Mouse (Mus musculus): ENCODE results near the gene Gjb1. TPM values are rescaled to one million over a fixed set of nuclear protein-coding genes. Genes with fewer than 3 reads are reported as not detected.
A peak's percentile ranks its signal among the peaks of the same experiment; 100 is the strongest.
"Not testable (repeated sequence)": the region's sequence is repeated elsewhere in the genome, so short reads cannot be mapped to it uniquely, and the experiment has no call there.

The Gjb1 gene
- not detected in 2 replicates for total RNA-seq (2015; ENCODE audit: low replicate concordance)
- not detected in 2 replicates for total RNA-seq (2017; ENCODE audit: low replicate concordance)

DNA sequence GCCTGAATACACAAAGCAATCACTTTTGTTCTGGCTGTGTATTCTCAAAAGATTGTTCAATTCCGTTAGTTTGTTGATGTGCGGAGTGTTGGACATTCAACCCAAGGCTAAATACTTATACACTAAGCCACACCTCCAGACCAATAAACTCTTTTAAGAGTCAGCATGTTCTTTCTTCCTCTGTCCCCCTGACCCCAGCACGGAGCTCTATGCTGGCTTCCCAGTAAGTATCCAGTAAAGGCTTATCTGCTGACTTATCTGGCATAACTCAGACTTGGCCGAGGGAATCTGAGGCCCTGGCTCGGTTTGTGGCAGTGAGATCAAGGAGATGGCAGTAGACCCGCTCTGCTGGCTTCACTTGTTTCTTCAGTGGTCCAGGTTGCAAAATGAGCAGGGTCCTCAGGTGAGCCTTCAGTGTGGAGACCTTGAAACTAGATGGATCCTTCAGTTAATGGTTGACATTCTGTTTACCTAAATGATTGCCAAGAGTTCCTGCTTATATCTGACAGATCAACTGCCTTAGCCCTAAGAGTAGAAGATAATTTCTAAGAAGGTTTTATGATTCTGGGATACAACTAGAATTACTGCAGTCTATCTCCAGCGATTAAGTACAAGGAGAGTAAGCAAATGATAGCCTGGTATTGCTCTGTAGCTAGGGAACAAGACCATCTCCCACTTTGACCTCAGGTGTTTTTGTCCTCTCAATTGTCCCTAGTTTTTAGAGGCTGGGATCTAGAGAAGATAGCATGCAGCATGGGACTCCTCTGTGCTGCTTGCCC lies at the start of gene Gjb1:
Gjb1 (plus strand) TSS at position 189 of the 779 bp plus-strand sequence.
- ATAC-seq (replicated peaks; ENCODE audit: low FRiP score, poor library complexity, severe bottlenecking): no peak

- peak; percentile 45; the same call in 1 of the 2 replicates for ATAC-seq (replicated peaks; ENCODE audit: low FRiP score, poor library complexity, severe bottlenecking)
These were observed 46.7 kb upstream of the Gjb1 start for GRCm38 (mm10) chrX:101329372-101330028.

- peak; percentile 10 for ATAC-seq (replicated peaks; ENCODE audit: low FRiP score, poor library complexity, severe bottlenecking)
These were observed 44.2 kb upstream of the Gjb1 start for GRCm38 (mm10) chrX:101332031-101332374.

- ATAC-seq (replicated peaks; ENCODE audit: low FRiP score, poor library complexity, severe bottlenecking): peak; percentile 98
These were observed 43.6 kb upstream of the Gjb1 start for GRCm38 (mm10) chrX:101332375-101333211.

DNA sequence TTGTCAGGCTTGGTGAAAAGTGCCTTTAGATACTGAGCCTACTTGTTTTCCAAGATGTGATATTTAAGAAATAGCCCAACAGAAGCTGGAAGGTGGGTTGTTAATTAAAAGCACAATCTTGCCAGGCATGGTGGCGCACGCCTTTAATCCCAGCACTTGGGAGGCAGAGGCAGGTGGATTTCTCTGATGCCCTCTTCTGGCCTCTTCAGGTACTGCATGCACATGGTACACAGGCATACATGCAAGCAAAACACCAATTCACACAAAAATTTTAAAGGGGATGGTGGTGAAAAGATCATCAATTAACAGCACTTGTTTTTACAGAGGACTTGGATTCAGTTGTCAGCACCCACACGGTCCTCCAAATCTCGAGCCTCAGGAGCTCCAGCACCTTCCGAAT lies 41.6 kb upstream of the Gjb1 start:
- no peak for ATAC-seq (replicated peaks; ENCODE audit: low FRiP score, poor library complexity, severe bottlenecking)

DNA sequence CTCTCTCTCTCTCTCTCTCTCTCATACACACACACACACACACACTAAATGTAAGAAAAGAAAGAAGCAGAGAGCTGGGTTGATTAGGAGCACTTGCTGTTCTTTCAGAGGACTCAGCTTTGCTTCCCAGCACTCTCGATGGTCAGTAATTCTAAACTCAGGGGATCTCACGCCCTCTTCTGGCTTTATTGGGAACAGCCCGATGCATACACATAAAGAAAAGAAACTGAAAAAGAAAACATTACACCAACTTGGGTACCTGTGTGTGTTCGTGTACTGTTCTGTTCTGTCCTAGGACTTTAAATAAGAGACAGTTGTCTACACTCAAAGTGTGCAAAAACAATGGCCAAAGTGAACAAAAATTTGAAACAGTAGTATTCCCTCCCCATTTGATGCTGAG lies 37.5 kb upstream of the Gjb1 start:
- no peak for ATAC-seq (replicated peaks; ENCODE audit: low FRiP score, poor library complexity, severe bottlenecking)

- not testable (repeated sequence) for ATAC-seq (replicated peaks; ENCODE audit: low FRiP score, poor library complexity, severe bottlenecking)
These were observed 33.3 kb upstream of the Gjb1 start for GRCm38 (mm10) chrX:101342837-101343236.

GRCm38 (mm10) chrX:101345456-101345855 lies 30.7 kb upstream of the Gjb1 start:
- ATAC-seq (replicated peaks; ENCODE audit: low FRiP score, poor library complexity, severe bottlenecking): no peak

GRCm38 (mm10) chrX:101346475-101346874 lies 29.7 kb upstream of the Gjb1 start:
- ATAC-seq (replicated peaks; ENCODE audit: low FRiP score, poor library complexity, severe bottlenecking): no peak

DNA sequence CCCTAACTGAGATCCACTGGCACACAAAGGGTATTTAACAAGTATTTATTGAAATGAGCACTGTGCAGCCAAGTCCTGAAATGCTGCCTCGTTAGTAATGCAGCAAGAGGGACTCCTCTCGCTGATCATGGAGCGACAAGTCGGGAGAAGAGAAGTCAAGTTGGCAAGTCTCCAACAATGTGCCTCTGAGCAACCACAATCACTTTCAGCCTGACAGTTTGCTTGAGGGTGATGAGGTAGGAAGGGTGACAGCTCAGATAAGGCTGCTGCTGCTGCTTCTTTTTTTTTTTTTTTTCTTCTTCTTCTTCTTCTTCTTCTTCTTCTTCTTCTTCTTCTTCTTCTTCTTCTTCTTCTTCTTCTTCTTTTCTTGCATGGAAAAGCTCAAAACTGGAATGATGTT lies 25.0 kb upstream of the Gjb1 start:
- ATAC-seq (replicated peaks; ENCODE audit: low FRiP score, poor library complexity, severe bottlenecking): no peak

DNA sequence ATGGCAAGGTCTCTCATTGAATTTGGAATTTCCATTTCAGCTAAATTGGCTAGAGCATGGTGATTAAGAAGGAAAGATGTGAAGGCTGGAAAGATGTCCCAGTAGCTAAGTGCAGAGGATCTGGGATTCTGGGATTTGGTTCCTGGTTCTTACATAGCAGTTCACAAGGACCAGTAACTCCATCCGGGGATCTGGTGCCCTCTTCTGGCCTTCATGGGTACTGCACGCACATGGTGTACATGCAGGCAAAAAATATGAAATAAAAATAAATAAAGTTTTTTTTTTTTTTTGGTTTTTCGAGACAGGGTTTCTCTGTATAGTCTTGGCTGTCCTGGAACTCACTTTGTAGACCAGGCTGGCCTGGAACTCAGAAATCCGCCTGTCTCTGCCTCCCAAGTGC lies 17.3 kb upstream of the Gjb1 start:
- ATAC-seq (replicated peaks; ENCODE audit: low FRiP score, poor library complexity, severe bottlenecking): not testable (repeated sequence)

GRCm38 (mm10) chrX:101369001-101369400 lies 7.2 kb upstream of the Gjb1 start:
- no peak for ATAC-seq (replicated peaks; ENCODE audit: low FRiP score, poor library complexity, severe bottlenecking)

DNA sequence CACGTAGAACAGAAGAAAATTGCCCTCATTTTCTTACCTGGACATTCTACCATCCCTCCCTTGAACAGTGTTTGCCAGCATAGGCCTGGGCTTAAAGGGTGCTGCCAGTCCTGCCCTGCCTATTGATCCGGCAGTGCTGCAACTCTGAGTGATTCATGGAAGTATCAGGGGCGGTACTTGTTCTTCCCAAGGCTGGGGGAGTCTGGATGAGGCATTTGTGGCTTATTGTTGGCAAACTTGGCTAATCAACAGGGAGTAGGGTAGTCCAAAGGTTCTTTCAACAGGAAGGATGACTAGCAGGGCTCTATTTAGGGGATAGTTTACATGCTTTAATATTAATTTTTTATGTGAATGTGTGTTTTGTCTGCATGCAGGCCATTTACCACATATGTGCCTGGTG lies 5.6 kb upstream of the Gjb1 start:
- ATAC-seq (replicated peaks; ENCODE audit: low FRiP score, poor library complexity, severe bottlenecking): no peak

- no peak for ATAC-seq (replicated peaks; ENCODE audit: low FRiP score, poor library complexity, severe bottlenecking)
These were observed 3.2 kb upstream of the Gjb1 start for GRCm38 (mm10) chrX:101372946-101373345.

DNA sequence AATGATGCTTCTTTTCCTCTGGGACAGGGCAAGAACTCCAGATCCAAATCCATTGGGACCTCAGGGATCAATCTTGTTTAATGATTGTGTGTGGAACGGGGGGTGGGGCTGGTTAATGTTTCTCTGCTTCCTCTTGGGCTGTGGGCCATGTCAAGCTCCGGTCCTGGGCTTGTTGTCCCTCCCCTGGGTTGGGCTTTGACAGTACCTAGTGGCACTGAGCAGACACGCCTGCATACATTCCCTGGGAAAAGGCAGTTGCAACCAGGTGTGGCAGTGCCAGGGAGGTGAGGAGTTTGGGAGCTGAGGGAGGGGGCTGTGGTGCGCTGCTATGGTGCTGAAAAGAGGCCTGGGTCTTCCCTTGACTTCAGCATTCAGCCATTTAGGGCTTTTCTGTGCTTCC lies 898 bp downstream of the Gjb1 start:
- no peak for ATAC-seq (replicated peaks; ENCODE audit: low FRiP score, poor library complexity, severe bottlenecking)

GRCm38 (mm10) chrX:101379744-101380143 lies 3.6 kb downstream of the Gjb1 start:
- no peak for ATAC-seq (replicated peaks; ENCODE audit: low FRiP score, poor library complexity, severe bottlenecking)

GRCm38 (mm10) chrX:101383455-101383854 lies 7.3 kb downstream of the Gjb1 start:
- no peak for ATAC-seq (replicated peaks; ENCODE audit: low FRiP score, poor library complexity, severe bottlenecking)

- ATAC-seq (replicated peaks; ENCODE audit: low FRiP score, poor library complexity, severe bottlenecking): no peak
These were observed 8.4 kb downstream of the Gjb1 start for GRCm38 (mm10) chrX:101384439-101385137.

- no peak for ATAC-seq (replicated peaks; ENCODE audit: low FRiP score, poor library complexity, severe bottlenecking)
These were observed 10.0 kb downstream of the Gjb1 start for GRCm38 (mm10) chrX:101386222-101386621.
